Mouse (Mus musculus) C2C12 (cell line): ENCODE measurements around the gene Tpgs1. TPM values are rescaled to one million over a fixed set of nuclear protein-coding genes. Genes with fewer than 3 reads are reported as not detected.

ENCODE experiments used
- H3K27me3 ChIP-seq: one replicate; pipeline ENCODE4 v1.6.1; 2011; ENCODE audit not compliant: control insufficient read depth, insufficient read depth, insufficient read length
- H3K36me3 ChIP-seq: one replicate; pipeline ENCODE4 v1.6.1; 2011; ENCODE audit not compliant: control insufficient read depth, insufficient read depth
- H3K4me3 ChIP-seq: one replicate; pipeline ENCODE4 v1.5.1; 2011; ENCODE audit warnings: mild to moderate bottlenecking, control low read depth; ENCODE audit not compliant: poor library complexity, insufficient read depth, severe bottlenecking
- H3K79me2 ChIP-seq: one replicate; pipeline ENCODE4 v1.6.1; 2011; ENCODE audit not compliant: control insufficient read depth, insufficient read depth
- H3K79me3 ChIP-seq: one replicate; pipeline ENCODE4 v1.6.1; 2011; ENCODE audit warnings: low read depth, control low read depth
- H3ac ChIP-seq: one replicate; pipeline ENCODE3; 2011; ENCODE audit warnings: low read depth; ENCODE audit not compliant: control insufficient read depth, insufficient read length
- CEBPB ChIP-seq: IDR thresholded peaks from one replicate; pipeline ENCODE4 v1.6.1; 2011; ENCODE audit warnings: low read depth, mild to moderate bottlenecking, control low read depth, moderate library complexity
- CTCF ChIP-seq: IDR thresholded peaks from one replicate; pipeline ENCODE4 v1.5.1; 2011; ENCODE audit not compliant: control insufficient read depth, insufficient read depth, insufficient read length
- FOSL1 ChIP-seq: IDR thresholded peaks from one replicate; pipeline ENCODE4 v1.8.0; 2011; ENCODE audit warnings: mild to moderate bottlenecking, low read length; ENCODE audit not compliant: poor library complexity, insufficient read depth, severe bottlenecking
- MAX ChIP-seq: IDR thresholded peaks from one replicate; pipeline ENCODE4 v1.6.1; 2011; ENCODE audit warnings: mild to moderate bottlenecking, control low read depth
- MYOD1 ChIP-seq: IDR thresholded peaks from one replicate; pipeline ENCODE4 v1.6.1; 2011; ENCODE audit warnings: low read depth; ENCODE audit not compliant: control insufficient read depth, insufficient read length
- MYOG ChIP-seq: IDR thresholded peaks from one replicate; pipeline ENCODE4 v1.6.1; 2011; ENCODE audit not compliant: control insufficient read depth, insufficient read length; ENCODE audit errors: extremely low read depth
- USF1 ChIP-seq: IDR thresholded peaks from one replicate; pipeline ENCODE4 v1.6.1; 2011; ENCODE audit warnings: low read depth, mild to moderate bottlenecking, control low read depth, moderate library complexity
- polyA plus RNA-seq: library from polyadenylated mRNA; unstranded; fragments of >200 nt; fragmentation: generic; extraction: Trizol; gene quantifications from one replicate; pipeline ENCODE4 v1.2.1, GENCODE M21; 2012; ENCODE audit warnings: missing spikeins

Tpgs1 gene
- polyA plus RNA-seq, 1 experiment = 80.7 TPM

DNA sequence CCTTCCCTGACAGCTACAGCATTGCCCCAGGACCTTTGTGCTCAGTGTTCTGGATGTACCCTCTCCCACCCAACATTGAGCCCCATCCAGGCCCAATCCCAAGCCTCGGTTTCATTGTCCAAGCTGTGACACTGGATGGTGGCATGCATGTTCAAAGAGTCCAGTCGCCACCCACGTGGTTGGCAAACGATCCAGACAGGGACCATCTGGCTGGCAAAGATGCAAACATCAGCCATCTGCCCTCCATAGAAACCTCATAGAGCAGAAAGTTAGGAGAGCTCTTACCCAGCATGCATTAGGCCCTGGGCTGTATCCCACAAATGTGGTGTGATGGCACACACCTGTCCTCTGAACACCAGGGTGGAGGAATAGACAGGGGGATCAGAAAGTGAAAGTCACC is 37.7 kb upstream of the Tpgs1 start:
- no peak overlapping the region for H3ac ChIP-seq
- H3K4me3 ChIP-seq = no peak overlapping the region
- H3K36me3 ChIP-seq = no peaks in the 10 kb centered on the region
- no peaks in the 10 kb centered on the region for H3K79me3 ChIP-seq
- TF ChIP-seq FOSL1 = no peak
- TF ChIP-seq CTCF = no peak
- no peak for TF ChIP-seq USF1
- no peak for TF ChIP-seq MAX
- TF ChIP-seq MYOD1 = no peak
- TF ChIP-seq CEBPB = no peak
- no peak for TF ChIP-seq MYOG
- H3K27me3 ChIP-seq = no peaks in the 10 kb centered on the region
- no peaks in the 10 kb centered on the region for H3K79me2 ChIP-seq

DNA sequence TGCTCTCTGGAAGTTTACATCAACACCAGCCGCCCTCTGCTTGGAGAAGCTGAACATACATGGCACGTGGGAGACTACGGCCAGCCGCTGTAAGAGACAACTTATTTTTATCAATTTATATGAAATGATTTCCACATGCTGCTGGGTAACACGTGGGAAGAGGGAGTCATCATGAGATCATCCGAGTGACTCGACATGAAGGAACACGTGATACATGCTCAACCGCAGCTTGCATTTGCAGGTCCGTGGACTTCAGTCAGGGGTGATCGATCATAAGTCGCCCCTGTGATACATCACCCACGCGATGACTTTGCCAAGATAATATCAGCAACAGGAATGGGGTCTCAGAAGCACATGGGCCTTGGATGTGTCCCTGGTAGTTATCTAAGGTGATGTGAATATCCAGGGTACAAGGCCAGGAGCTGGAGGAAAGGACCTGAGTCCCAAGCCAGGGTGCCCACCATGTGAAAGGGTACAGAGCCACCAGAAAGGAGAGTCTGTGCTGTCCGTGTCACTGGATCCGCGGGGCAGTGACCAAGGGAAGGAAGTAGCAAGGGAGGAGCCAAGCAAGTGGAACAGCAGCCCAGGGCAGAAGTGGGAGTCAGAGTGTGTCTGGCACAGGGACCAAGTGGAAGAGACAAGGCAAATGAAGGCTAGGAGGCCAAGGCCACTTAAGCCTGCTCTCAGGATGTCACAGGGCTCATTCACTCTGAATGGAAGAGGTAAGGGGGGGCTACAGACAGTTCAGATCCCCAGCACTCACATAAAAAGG is 36.0 kb upstream of the Tpgs1 start:
- Histone ChIP-seq H3ac (peak overlapping the region; percentile 39), H3K79me2 (no peaks in the 10 kb centered on the region), H3K27me3 (peaks cover 13% of the 10 kb centered on the region), H3K79me3 (no peaks in the 10 kb centered on the region), H3K36me3 (no peaks in the 10 kb centered on the region), H3K4me3 (no peak overlapping the region)
- no peak for TF ChIP-seq MYOG
- peak; percentile 12 for TF ChIP-seq MYOD1
- no peak for TF ChIP-seq CTCF
- peak; percentile 97 for TF ChIP-seq MAX
- TF ChIP-seq CEBPB = peak; percentile 71
- TF ChIP-seq USF1 = peak; percentile 97
- peak; percentile 83 for TF ChIP-seq FOSL1

DNA sequence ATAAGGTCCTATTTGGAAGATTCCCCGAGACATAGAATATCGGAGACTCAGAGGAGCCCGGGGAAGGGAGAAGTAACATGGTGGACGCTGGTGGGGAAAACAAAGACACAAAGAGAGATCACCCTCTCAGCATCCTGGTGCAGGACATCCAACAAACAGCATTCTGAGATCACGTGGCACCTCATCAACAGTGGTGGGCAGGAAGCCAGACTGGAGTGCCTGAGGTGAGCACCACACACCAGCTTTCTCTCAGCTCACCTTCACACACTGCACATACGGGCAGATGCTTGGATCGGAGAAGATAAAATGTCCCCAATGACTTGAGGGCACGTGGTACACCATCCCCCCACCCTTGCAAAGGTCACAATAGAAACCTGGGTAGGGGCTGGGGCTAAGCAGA is 32.9 kb upstream of the Tpgs1 start:
- Histone ChIP-seq H3K4me3 (no peak overlapping the region), H3K79me3 (no peaks in the 10 kb centered on the region), H3K79me2 (no peaks in the 10 kb centered on the region), H3K36me3 (no peaks in the 10 kb centered on the region), H3K27me3 (peaks cover 17% of the 10 kb centered on the region), H3ac (no peak overlapping the region)
- TF ChIP-seq FOSL1 = no peak
- TF ChIP-seq CEBPB = no peak
- no peak for TF ChIP-seq MYOD1
- TF ChIP-seq MAX = no peak
- TF ChIP-seq USF1 = no peak
- no peak for TF ChIP-seq CTCF
- no peak for TF ChIP-seq MYOG

DNA sequence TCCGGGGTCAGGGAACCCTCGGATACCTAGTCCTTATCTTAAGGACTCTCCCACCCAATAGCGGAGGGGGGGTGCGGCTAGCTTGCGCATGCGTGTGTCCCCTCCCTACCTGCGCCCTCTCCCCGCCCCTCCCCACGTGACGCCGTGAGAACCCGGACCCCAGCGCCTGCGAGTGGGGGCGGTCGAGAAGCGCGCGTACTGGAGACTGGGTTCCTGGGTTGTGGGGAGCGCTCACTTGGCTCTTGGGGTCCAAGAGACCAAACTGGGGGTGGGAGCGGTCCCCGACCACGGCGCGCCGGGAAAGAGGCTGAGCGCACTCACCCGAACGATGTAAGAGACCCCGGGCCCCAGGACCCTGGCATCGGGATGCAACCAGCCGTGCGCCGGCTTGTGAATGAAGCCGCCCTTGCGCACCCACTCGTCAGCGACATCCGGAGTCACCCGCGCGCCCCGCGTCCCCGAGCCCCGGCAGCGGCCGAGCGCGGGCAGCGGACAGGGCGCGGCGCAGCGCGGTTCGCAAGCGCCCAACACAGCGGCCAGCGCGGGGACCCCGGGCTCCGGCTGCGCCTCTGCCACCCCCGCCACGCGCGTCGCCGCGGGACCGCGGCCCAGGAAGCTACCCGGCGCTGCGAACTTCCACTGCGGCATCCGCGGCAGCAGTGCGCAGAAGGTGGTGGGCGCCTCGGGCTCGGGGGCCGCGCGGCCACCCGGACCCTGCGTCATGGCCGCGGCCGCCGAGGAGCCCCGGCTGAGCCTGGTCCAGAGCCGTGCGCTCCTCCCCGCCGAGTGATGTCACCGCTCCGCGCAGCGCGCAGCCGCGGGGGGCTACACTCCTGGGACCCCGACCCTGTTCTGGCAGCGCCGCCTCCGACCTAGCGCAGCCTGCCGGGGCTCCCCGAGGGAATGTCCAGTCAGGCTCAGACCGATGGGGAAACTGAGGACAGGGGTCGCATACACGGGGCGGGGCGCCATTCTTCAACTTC is 31.8 kb upstream of the Tpgs1 start, which contains the start of gene Shc2:
TSS of gene Shc2 (minus strand) at position 791 of the 983 bp plus-strand sequence.
- TF ChIP-seq FOSL1 (no peak), CTCF (no peak), MYOG (no peak)
- Histone ChIP-seq H3K27me3 (peaks cover 18% of the 10 kb centered on the region), H3K4me3 (peak within 1 kb of the TSS; percentile 14), H3K79me2 (no peaks in the 10 kb centered on the region), H3ac (peak within 1 kb of the TSS; percentile 92), H3K36me3 (no peaks in the 10 kb centered on the region), H3K79me3 (no peaks in the 10 kb centered on the region)

GRCm38 (mm10) chr10:79638486-79639204 is 30.5 kb upstream of the Tpgs1 start:
- Histone ChIP-seq H3K36me3 (no peaks in the 10 kb centered on the region), H3ac (no peak overlapping the region)
- TF ChIP-seq CEBPB (no peak), USF1 (no peak), MYOD1 (no peak), FOSL1 (no peak), MAX (no peak), CTCF (no peak), MYOG (no peak)

More at GRCm38 (mm10) chr10:79638486-79639204, 30.5 kb upstream of the Tpgs1 start:
- no peaks in the 10 kb centered on the region for H3K79me3 ChIP-seq
- H3K4me3 ChIP-seq = no peak overlapping the region
- H3K27me3 ChIP-seq = peaks cover 22% of the 10 kb centered on the region
- no peaks in the 10 kb centered on the region for H3K79me2 ChIP-seq
